16 mouse cellular contexts compared by ENCODE assay signal in genomic region chr2:102222749-102223148, GRCm38 (mm10). TPM values are rescaled to one million over a fixed set of nuclear protein-coding genes. Genes with fewer than 3 reads are reported as not detected.
DNase-seq lines count a peak whose midpoint lies in the region; ATAC-seq lines count a peak whose summit lies in the region.
"Had no signal": no experiment of that assay in that cellular context is flagged by ENCODE, and none has a peak within 500 bp of the region (broad histone marks: within the 10 kb centered on the region; RNA-seq: fewer than 3 reads in every experiment).

No protein-coding gene starts in this region.

- peak; percentile 21 for ATAC-seq in inflammation-experienced regulatory T-cells, adult 6 months

- peak; percentile 85 for DNase-seq in heart, adult 11 months
- DNase-seq in heart, adult 8-10 months (ENCODE audit: low spot score) = no peak
- peak; percentile 8 to 32 for DNase-seq in spleen, adult 18-20 months
- no peak for DNase-seq in spleen, adult 12 weeks (ENCODE audit: low spot score)
- DNase-seq in spleen, postnatal 36 days (ENCODE audit: low spot score in 2 of 2) = peak; percentile 24 to 31
- DNase-seq in urinary bladder, postnatal 36 days (ENCODE audit: low spot score in 2 of 2) = no peak
- no peak for DNase-seq in layer of hippocampus, postnatal 25 days (ENCODE audit: extremely low spot score in 1 of 2, low spot score in 1 of 2)
- DNase-seq: adrenal gland, adult 8-10 months; cerebellum, adult 11 months; cerebellum, postnatal 25 days; gastrocnemius, postnatal 14 days; heart, postnatal 10 days; kidney, adult 9 months; lung, adult 18-20 months; lung, postnatal 4 days had no signal

RNA-seq across cellular contexts. Expression of gene Ldlrad3, which starts 36.6 kb away (rescaled TPM):
- total RNA-seq in heart, adult 8-10 months (2022) = 1 to 10 TPM; 3.1 to 3.7 (median 3.4) TPM
- polyA plus RNA-seq in inflammation-experienced regulatory T-cells, adult 6 months (2017; shearing (Covaris generic)) = under 1 TPM; 0.30 to 0.77 (median 0.61) TPM
- 10 to 100 TPM in 1 of 2 experiments, 1 to 10 TPM in 1; 9.2 to 11.5 TPM for total RNA-seq in layer of hippocampus, postnatal 25 days (2021)

Comparison
In these comparisons a context has a peak if more than half of its experiments do, and no peak if none do; other contexts are left out.
1. DNase-seq: peak in heart, adult 11 months (single experiment), spleen, adult 18-20 months (2 of 2) and spleen, postnatal 36 days (2 of 2); none in heart, adult 8-10 months (single experiment), spleen, adult 12 weeks (single experiment), urinary bladder, postnatal 36 days (0 of 2) and layer of hippocampus, postnatal 25 days (0 of 2).